Mouse (Mus musculus): ENCODE measurements around the gene Atp6v1c2. TPM values are rescaled to one million over a fixed set of nuclear protein-coding genes. Genes with fewer than 3 reads are reported as not detected.

Atp6v1c2 gene
- polyA plus RNA-seq, 1 experiment from 2014 or later, result 8.7 TPM

DNA sequence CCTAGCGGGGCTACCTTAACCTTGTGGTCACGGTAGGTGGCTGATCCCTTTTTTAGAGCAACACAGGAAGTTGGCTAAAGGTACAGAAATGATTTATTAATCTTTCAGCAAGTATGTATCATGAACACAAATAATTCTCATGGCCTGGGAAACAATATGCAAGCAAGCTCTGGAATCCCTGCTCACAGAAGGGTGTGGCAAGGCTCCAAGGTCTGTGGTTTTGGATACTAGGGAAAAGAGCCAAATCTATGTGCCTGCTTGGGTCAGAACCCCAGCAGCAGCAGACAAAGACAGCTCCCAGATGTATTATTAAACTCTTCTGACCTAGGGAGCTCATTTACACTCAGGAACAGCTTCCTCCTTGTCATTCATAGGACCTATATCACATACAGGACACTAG is 40.1 kb downstream of the Atp6v1c2 start:
- Histone ChIP-seq H3K9me3 (replicated peaks) (no peaks in the 10 kb centered on the region), H3K36me3 (peaks cover 19% of the 10 kb centered on the region), H3K4me1 (peaks cover 7% of the 10 kb centered on the region; the same call in 1 of the 2 replicates), H3K9ac (no peak overlapping the region), H3K27me3 (no peaks in the 10 kb centered on the region), H3K4me3 (replicated peaks) (no peak overlapping the region), H3K27ac (replicated peaks) (no peak overlapping the region), H3K4me2 (replicated peaks) (no peak overlapping the region)
- WGBS, result 63% methylated on average over 2 of the region's 2 CpGs
- no peak for ATAC-seq (ENCODE audit: insufficient number of reproducible peaks, low FRiP score, low TSS enrichment, low read depth)

DNA sequence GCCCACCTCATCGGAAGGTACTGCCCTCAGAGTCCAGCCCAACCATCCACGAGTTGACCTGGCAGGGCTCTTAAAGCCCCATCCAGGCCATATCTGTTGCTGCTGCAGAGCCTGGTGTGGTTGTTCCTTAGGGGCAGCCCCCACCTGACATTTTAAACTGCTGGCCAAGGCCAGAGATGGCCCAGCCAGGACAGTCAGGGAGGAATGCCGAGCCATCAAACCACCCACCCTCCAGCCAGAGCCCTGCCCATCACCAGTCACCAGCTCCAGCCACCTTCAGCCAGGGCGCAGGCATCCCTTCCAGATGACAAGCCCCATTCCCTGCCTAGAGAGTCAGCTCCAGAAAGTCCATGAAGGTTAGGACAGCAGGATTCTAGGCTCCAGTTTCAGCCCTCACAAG is 40.7 kb downstream of the Atp6v1c2 start:
- Histone ChIP-seq H3K9ac (no peak overlapping the region), H3K36me3 (peaks cover 24% of the 10 kb centered on the region), H3K4me3 (replicated peaks) (no peak overlapping the region), H3K27me3 (no peaks in the 10 kb centered on the region), H3K4me1 (peaks cover 7% of the 10 kb centered on the region; the same call in 1 of the 2 replicates), H3K4me2 (replicated peaks) (no peak overlapping the region), H3K9me3 (replicated peaks) (no peaks in the 10 kb centered on the region), H3K27ac (replicated peaks) (no peak overlapping the region)
- no peak for ATAC-seq (ENCODE audit: insufficient number of reproducible peaks, low FRiP score, low TSS enrichment, low read depth)
- 72% methylated on average over 4 of the region's 4 CpGs for WGBS

GRCm38 (mm10) chr12:17273841-17274240 is 55.3 kb downstream of the Atp6v1c2 start:
- no peaks in the 10 kb centered on the region for H3K9me3 ChIP-seq (replicated peaks)
- no peak overlapping the region for H3K4me3 ChIP-seq (replicated peaks)
- no peak for ATAC-seq (ENCODE audit: insufficient number of reproducible peaks, low FRiP score, low TSS enrichment, low read depth)
- H3K9ac ChIP-seq, result no peak overlapping the region
- H3K4me1 ChIP-seq, result peaks cover 14% of the 10 kb centered on the region; the same call in 1 of the 2 replicates
- 72% methylated on average over 7 of the region's 7 CpGs for WGBS
- H3K27me3 ChIP-seq, result no peaks in the 10 kb centered on the region
- H3K4me2 ChIP-seq (replicated peaks), result no peak overlapping the region
- H3K27ac ChIP-seq (replicated peaks), result no peak overlapping the region
- peaks cover 91% of the 10 kb centered on the region for H3K36me3 ChIP-seq

GRCm38 (mm10) chr12:17271272-17271671 is 57.9 kb downstream of the Atp6v1c2 start:
- Histone ChIP-seq H3K9me3 (replicated peaks) (no peaks in the 10 kb centered on the region), H3K4me1 (peaks cover 30% of the 10 kb centered on the region), H3K9ac (no peak overlapping the region), H3K4me2 (replicated peaks) (no peak overlapping the region), H3K4me3 (replicated peaks) (no peak overlapping the region), H3K36me3 (peaks cover 70% of the 10 kb centered on the region), H3K27ac (replicated peaks) (no peak overlapping the region), H3K27me3 (no peaks in the 10 kb centered on the region)
- ATAC-seq (ENCODE audit: insufficient number of reproducible peaks, low FRiP score, low TSS enrichment, low read depth), result no peak
- 59% methylated on average over 1 of the region's 1 CpGs for WGBS

DNA sequence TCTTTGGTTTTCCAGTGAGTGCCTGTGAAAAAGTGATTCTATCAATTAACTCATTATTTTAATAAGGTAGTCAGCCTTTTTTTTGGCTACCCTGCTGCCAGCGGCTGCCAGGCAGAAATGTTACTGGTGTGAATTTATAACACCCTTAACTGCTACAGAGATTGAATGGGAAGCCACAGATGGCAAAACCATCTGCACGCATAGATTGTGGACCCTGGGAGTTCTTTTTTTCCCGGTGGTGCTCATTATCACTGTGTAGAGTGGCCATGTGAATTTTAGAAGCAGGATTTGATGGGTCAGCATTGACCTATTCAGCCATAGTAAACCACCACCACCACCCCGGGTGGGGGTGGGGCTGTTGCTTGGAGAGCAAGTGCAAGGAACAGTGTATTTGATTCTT is 61.8 kb downstream of the Atp6v1c2 start:
- 17% methylated on average over 4 of the region's 4 CpGs for WGBS
- no peak for ATAC-seq (ENCODE audit: insufficient number of reproducible peaks, low FRiP score, low TSS enrichment, low read depth)

GRCm38 (mm10) chr12:17266673-17266990 is 62.5 kb downstream of the Atp6v1c2 start:
- Histone ChIP-seq H3K4me1 (peaks cover 26% of the 10 kb centered on the region), H3K4me2 (replicated peaks) (peak overlapping the region; percentile 60), H3K36me3 (peaks cover 27% of the 10 kb centered on the region), H3K27ac (replicated peaks) (peak overlapping the region; percentile 87), H3K9ac (peak overlapping the region; percentile 96), H3K4me3 (replicated peaks) (peak overlapping the region; percentile 95), H3K27me3 (no peaks in the 10 kb centered on the region), H3K9me3 (replicated peaks) (no peaks in the 10 kb centered on the region)
- ATAC-seq (ENCODE audit: insufficient number of reproducible peaks, low FRiP score, low TSS enrichment, low read depth), result no peak; the same call in 1 of the 2 replicates
- 1% methylated on average over 21 of the region's 21 CpGs for WGBS

More for the DNA sequence above, 61.8 kb downstream of the Atp6v1c2 start:
- Histone ChIP-seq H3K36me3 (peaks cover 34% of the 10 kb centered on the region), H3K9me3 (replicated peaks) (no peaks in the 10 kb centered on the region), H3K4me3 (replicated peaks) (peak overlapping the region; percentile 95), H3K4me1 (peaks cover 30% of the 10 kb centered on the region), H3K27me3 (no peaks in the 10 kb centered on the region), H3K27ac (replicated peaks) (no peak overlapping the region), H3K9ac (peak overlapping the region; percentile 96), H3K4me2 (replicated peaks) (peak overlapping the region; percentile 60)

DNA sequence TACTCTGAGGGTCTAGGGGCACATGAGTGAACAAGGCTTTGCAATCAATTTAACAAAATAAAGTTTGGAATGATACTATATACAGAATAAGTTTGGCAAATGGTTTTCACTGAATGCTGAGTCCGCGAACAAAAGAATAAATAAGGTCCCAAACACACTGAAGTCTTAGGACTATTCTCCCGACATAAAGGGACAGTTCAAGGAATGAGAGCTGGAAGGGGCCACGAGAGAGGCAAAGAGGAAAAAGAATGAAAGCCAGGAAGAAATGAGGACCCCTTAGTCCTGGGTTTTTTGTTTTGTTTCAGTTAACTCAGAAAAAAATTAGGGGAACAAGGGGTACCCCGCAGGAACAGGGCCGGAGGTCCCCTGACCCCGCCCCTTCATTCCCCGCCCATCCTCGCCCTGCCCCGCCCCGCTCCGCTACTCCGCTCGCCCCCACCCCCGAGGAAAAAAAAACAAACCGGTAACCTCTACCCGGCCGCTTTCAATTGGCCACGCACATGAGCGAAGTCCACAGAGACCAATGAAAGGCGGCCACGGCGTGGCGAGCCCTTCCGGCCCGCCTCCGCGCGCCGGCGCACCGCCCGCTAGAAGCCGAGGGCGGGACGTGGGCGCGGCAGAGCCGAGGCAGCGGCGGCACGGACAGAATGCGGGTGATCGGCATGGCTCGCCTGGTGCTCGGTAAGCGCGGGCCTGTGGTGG is 63.0 kb downstream of the Atp6v1c2 start, which contains the start of gene Pdia6:
Gene Pdia6, plus strand, starts transcription at position 575 of the 702 bp plus-strand sequence.
- peaks cover 22% of the 10 kb centered on the region for H3K36me3 ChIP-seq

DNA sequence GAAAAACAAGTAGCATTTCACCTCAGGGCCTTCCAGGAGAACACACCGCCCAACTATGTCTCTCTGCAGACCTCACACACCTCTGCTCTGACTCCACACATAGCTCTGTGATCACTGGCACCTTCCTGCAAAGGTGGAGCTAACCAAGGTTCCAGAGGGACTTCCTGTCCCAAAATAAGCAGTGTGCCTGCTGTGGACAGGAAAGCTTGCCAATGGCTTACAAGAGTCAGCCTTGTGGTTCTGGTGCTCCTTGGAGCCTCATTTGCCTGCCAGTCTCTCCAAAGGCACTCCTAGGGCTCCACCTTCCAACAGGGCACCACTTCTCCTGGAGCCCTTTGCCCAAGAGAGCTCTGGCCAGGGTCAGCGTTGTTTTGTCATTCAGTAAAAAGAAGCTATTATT is 64.3 kb downstream of the Atp6v1c2 start:
- 80% methylated on average over 2 of the region's 2 CpGs for WGBS
- no peak overlapping the region for H3K9ac ChIP-seq
- H3K36me3 ChIP-seq, result 0 out of 2 replicates have a peak, but pooled peaks cover 10% of the 10 kb centered on the region
- H3K4me2 ChIP-seq (replicated peaks), result no peak overlapping the region
- H3K4me1 ChIP-seq, result peaks cover 23% of the 10 kb centered on the region
- ATAC-seq (ENCODE audit: insufficient number of reproducible peaks, low FRiP score, low TSS enrichment, low read depth), result no peak
- no peaks in the 10 kb centered on the region for H3K9me3 ChIP-seq (replicated peaks)
- H3K27ac ChIP-seq (replicated peaks), result no peak overlapping the region
- H3K4me3 ChIP-seq (replicated peaks), result no peak overlapping the region
- no peaks in the 10 kb centered on the region for H3K27me3 ChIP-seq

More for the DNA sequence above, 63.0 kb downstream of the Atp6v1c2 start, which contains the start of gene Pdia6:
- Histone ChIP-seq H3K4me3 (replicated peaks) (peak within 1 kb of the TSS; percentile 95), H3K9me3 (replicated peaks) (no peaks in the 10 kb centered on the region), H3K27me3 (no peaks in the 10 kb centered on the region), H3K9ac (peak within 1 kb of the TSS; percentile 96), H3K4me1 (peaks cover 26% of the 10 kb centered on the region), H3K4me2 (replicated peaks) (peak within 1 kb of the TSS; percentile 60), H3K27ac (replicated peaks) (peak within 1 kb of the TSS; percentile 87)
- under 1% methylated on average over 48 of the region's 48 CpGs for WGBS
- peak; percentile 99 for ATAC-seq (ENCODE audit: insufficient number of reproducible peaks, low FRiP score, low TSS enrichment, low read depth)

GRCm38 (mm10) chr12:17263881-17264280 is 65.3 kb downstream of the Atp6v1c2 start:
- no peak overlapping the region for H3K9ac ChIP-seq
- no peaks in the 10 kb centered on the region for H3K9me3 ChIP-seq (replicated peaks)
- H3K4me3 ChIP-seq (replicated peaks), result no peak overlapping the region
- H3K4me1 ChIP-seq, result peaks cover 16% of the 10 kb centered on the region
- 0 out of 2 replicates have a peak, but pooled peaks cover 6% of the 10 kb centered on the region for H3K36me3 ChIP-seq
- H3K4me2 ChIP-seq (replicated peaks), result no peak overlapping the region
- H3K27me3 ChIP-seq, result no peaks in the 10 kb centered on the region
- H3K27ac ChIP-seq (replicated peaks), result no peak overlapping the region
- 82% methylated on average over 3 of the region's 3 CpGs for whole genome bisulfite sequencing
- ATAC-seq (ENCODE audit: insufficient number of reproducible peaks, low FRiP score, low TSS enrichment, low read depth), result no peak

GRCm38 (mm10) chr12:17261005-17261404 is 68.2 kb downstream of the Atp6v1c2 start:
- Histone ChIP-seq H3K4me2 (replicated peaks) (no peak overlapping the region), H3K9ac (no peak overlapping the region), H3K27me3 (no peaks in the 10 kb centered on the region), H3K36me3 (no peaks in the 10 kb centered on the region), H3K4me3 (replicated peaks) (no peak overlapping the region), H3K9me3 (replicated peaks) (no peaks in the 10 kb centered on the region), H3K27ac (replicated peaks) (no peak overlapping the region), H3K4me1 (no peaks in the 10 kb centered on the region)
- ATAC-seq (ENCODE audit: insufficient number of reproducible peaks, low FRiP score, low TSS enrichment, low read depth), result no peak
- WGBS, result 87% methylated on average over 3 of the region's 3 CpGs

- no peak overlapping the region for H3K4me2 ChIP-seq (replicated peaks)
- no peaks in the 10 kb centered on the region for H3K27me3 ChIP-seq
- H3K27ac ChIP-seq (replicated peaks), result no peak overlapping the region
- no peak overlapping the region for H3K4me3 ChIP-seq (replicated peaks)
- ATAC-seq (ENCODE audit: insufficient number of reproducible peaks, low FRiP score, low TSS enrichment, low read depth), result no peak
- 0 out of 2 replicates have a peak, but pooled peaks cover 4% of the 10 kb centered on the region for H3K4me1 ChIP-seq
- H3K9me3 ChIP-seq (replicated peaks), result no peaks in the 10 kb centered on the region
- H3K36me3 ChIP-seq, result no peaks in the 10 kb centered on the region
- 84% methylated on average over 7 of the region's 7 CpGs for WGBS
- H3K9ac ChIP-seq, result no peak overlapping the region
Observed at GRCm38 (mm10) chr12:17258431-17258830, 70.7 kb downstream of the Atp6v1c2 start.

DNA sequence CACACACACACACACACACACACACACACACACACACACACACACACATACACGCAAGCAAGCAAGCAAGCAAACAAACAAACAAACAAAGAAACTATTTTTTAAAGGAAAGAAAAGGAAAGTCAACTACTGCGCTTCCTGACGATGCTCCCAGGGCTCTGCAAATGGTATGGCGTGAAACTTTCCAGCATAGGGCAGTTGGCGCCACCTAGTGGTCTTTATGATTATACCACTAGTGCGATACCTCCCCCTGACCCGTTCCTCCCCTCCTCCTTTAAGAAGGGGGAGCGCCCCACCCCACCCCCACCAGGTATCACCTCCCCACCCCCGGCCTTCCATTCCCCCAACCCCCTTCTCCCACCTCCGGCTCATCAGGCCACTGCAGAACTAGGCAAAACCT is 72.3 kb downstream of the Atp6v1c2 start:
- Histone ChIP-seq H3K4me2 (replicated peaks) (no peak overlapping the region), H3K27ac (replicated peaks) (no peak overlapping the region), H3K27me3 (no peaks in the 10 kb centered on the region), H3K4me1 (0 out of 2 replicates have a peak, but pooled peaks cover 7% of the 10 kb centered on the region), H3K4me3 (replicated peaks) (no peak overlapping the region), H3K9me3 (replicated peaks) (no peaks in the 10 kb centered on the region), H3K36me3 (no peaks in the 10 kb centered on the region), H3K9ac (no peak overlapping the region)
- ATAC-seq (ENCODE audit: insufficient number of reproducible peaks, low FRiP score, low TSS enrichment, low read depth), result no peak
- WGBS, result 1% methylated on average over 10 of the region's 10 CpGs

Data from embryonic facial prominence, embryonic 15.5 days (tissue).